Mouse (Mus musculus) liver, adult 2 months (tissue): ENCODE data around the gene Pifo. TPM values are rescaled to one million over a fixed set of nuclear protein-coding genes. Genes with fewer than 3 reads are reported as not detected.

Experiments
- DNase-seq: peaks from one replicate; pipeline ENCODE4 v3.0.0-alpha.2; 2011; ENCODE audit warnings: low read depth, low spot score; ENCODE audit errors: extremely low read depth
- H3K27ac ChIP-seq: fragments of 200-500 bp; replicated peaks from 2 replicates; pipeline ENCODE4 v1.5.1; 2012; ENCODE audit warnings: low read depth, mild to moderate bottlenecking, control low read depth, inconsistent platforms, low read length; ENCODE audit not compliant: insufficient read depth
- H3K27me3 ChIP-seq: fragments of 200-500 bp; 2 replicates; pipeline ENCODE4 v1.6.1; 2012; ENCODE audit warnings: mild to moderate bottlenecking, moderate library complexity, low read length, inconsistent platforms; ENCODE audit not compliant: control insufficient read depth, insufficient read depth
- H3K36me3 ChIP-seq: fragments of 200-500 bp; 2 replicates; pipeline ENCODE4 v1.6.1; 2012; ENCODE audit warnings: low read length, inconsistent platforms; ENCODE audit not compliant: control insufficient read depth, insufficient read depth
- H3K4me1 ChIP-seq: fragments of 200-500 bp; 2 replicates; pipeline ENCODE4 v1.6.1; 2011; ENCODE audit warnings: low read length; ENCODE audit not compliant: control insufficient read depth, insufficient read depth
- H3K4me3 ChIP-seq: fragments of 200-500 bp; 2 replicates; pipeline ENCODE4 v1.5.1; 2011; ENCODE audit warnings: low read depth, mild to moderate bottlenecking, control low read depth, low read length, moderate library complexity; ENCODE audit not compliant: insufficient read depth
- H3K79me2 ChIP-seq: fragments of 200-500 bp; 2 replicates; pipeline ENCODE4 v1.6.1; 2012; ENCODE audit warnings: inconsistent platforms, mild to moderate bottlenecking, low read length, moderate library complexity; ENCODE audit not compliant: control insufficient read depth, insufficient read depth
- H3K9ac ChIP-seq: fragments of 200-500 bp; 2 replicates; pipeline ENCODE4 v1.6.1; 2012; ENCODE audit warnings: low read depth, mild to moderate bottlenecking, control low read depth, inconsistent platforms, low read length
- CTCF ChIP-seq: fragments of 200-500 bp; IDR thresholded peaks from 2 replicates; pipeline ENCODE4 v1.5.1; 2011; ENCODE audit warnings: low read depth, low read length, control low read depth
- POLR2A ChIP-seq: fragments of 200-500 bp; IDR thresholded peaks from 2 replicates; pipeline ENCODE4 v1.6.1; 2011; ENCODE audit warnings: low read length, control low read depth; ENCODE audit not compliant: insufficient read depth; ENCODE audit errors: extremely low read depth
- WGBS: fragments of 180-500 bp; shearing (Covaris S2); methylation state at CpG from one replicate; pipeline ENCODE4 v1.1.7; 2018; 5-methylcytosine and 5-hydroxymethylcytosine counted together
- polyA plus RNA-seq: library from polyadenylated mRNA; depleted of rRNA; stranded (reverse); fragments of >200 nt; gene quantifications from 2 replicates; pipeline ENCODE4 v1.2.3, GENCODE M21; 2012; rRNA removed
- total RNA-seq: library from RNA; depleted of rRNA; stranded (reverse); fragments of >200 nt; gene quantifications from 2 replicates; pipeline ENCODE4 v1.2.3, GENCODE M21; 2014; rRNA removed

Pifo gene
- total and polyA plus RNA-seq, 2 experiments: not detected

GRCm38 (mm10) chr3:105959999-105960398 lies 54.4 kb downstream of the Pifo start, which contains the start of gene Atp5f1:
TSS of gene Atp5f1 (minus strand) at chr3:105960099.
- H3K4me1 ChIP-seq: peaks cover 14% of the 10 kb centered on the region
- 2% methylated on average over 6 of the region's 6 CpGs for WGBS
- H3K4me3 ChIP-seq: peak within 1 kb of the TSS; percentile 84
- peak within 1 kb of the TSS; percentile 91 for H3K9ac ChIP-seq
- H3K36me3 ChIP-seq: peaks cover 31% of the 10 kb centered on the region
- no peaks in the 10 kb centered on the region for H3K27me3 ChIP-seq
- TF ChIP-seq CTCF (no peak), POLR2A (no peak)
- peak within 1 kb of the TSS; percentile 89 for H3K27ac ChIP-seq
- peaks cover 20% of the 10 kb centered on the region; the same call in 1 of the 2 replicates for H3K79me2 ChIP-seq
- DNase-seq: no peak

GRCm38 (mm10) chr3:105959585-105959984 lies 54.9 kb downstream of the Pifo start:
- DNase-seq: peak; percentile 23
- H3K27ac ChIP-seq: peak overlapping the region; percentile 27
- peaks cover 31% of the 10 kb centered on the region for H3K36me3 ChIP-seq
- WGBS: under 1% methylated on average over 26 of the region's 26 CpGs
- peak overlapping the region; percentile 84 for H3K4me3 ChIP-seq
- H3K4me1 ChIP-seq: peaks cover 14% of the 10 kb centered on the region
- TF ChIP-seq POLR2A: no peak
- TF ChIP-seq CTCF: no peak
- peak overlapping the region; percentile 83 for H3K9ac ChIP-seq
- no peaks in the 10 kb centered on the region for H3K27me3 ChIP-seq
- peaks cover 20% of the 10 kb centered on the region; the same call in 1 of the 2 replicates for H3K79me2 ChIP-seq

GRCm38 (mm10) chr3:105958974-105959580 lies 55.4 kb downstream of the Pifo start, which contains the start of gene Wdr77:
TSS of gene Wdr77 (plus strand) at chr3:105959369.
- DNase-seq: peak; percentile 93
- Histone ChIP-seq H3K9ac (peak within 1 kb of the TSS; percentile 91), H3K4me1 (peaks cover 14% of the 10 kb centered on the region), H3K4me3 (peak within 1 kb of the TSS; percentile 84), H3K36me3 (peaks cover 30% of the 10 kb centered on the region), H3K27ac (peak within 1 kb of the TSS; percentile 89), H3K27me3 (no peaks in the 10 kb centered on the region), H3K79me2 (peaks cover 20% of the 10 kb centered on the region; the same call in 1 of the 2 replicates)
- under 1% methylated on average over 52 of the region's 52 CpGs for WGBS
- TF ChIP-seq CTCF: no peak
- peak; percentile 90 for TF ChIP-seq POLR2A

- 22% methylated on average over 5 of the region's 5 CpGs for WGBS
- TF ChIP-seq CTCF: no peak
- peaks cover 26% of the 10 kb centered on the region for H3K36me3 ChIP-seq
These were observed 56.2 kb downstream of the Pifo start for GRCm38 (mm10) chr3:105958204-105958603.

GRCm38 (mm10) chr3:105957235-105957634 lies 57.2 kb downstream of the Pifo start:
- WGBS: 93% methylated on average over 1 of the region's 1 CpGs
- DNase-seq: no peak
- Histone ChIP-seq H3K27me3 (no peaks in the 10 kb centered on the region), H3K9ac (no peak overlapping the region), H3K4me1 (peaks cover 14% of the 10 kb centered on the region), H3K36me3 (peaks cover 28% of the 10 kb centered on the region), H3K27ac (no peak overlapping the region), H3K79me2 (peaks cover 20% of the 10 kb centered on the region; the same call in 1 of the 2 replicates), H3K4me3 (no peak overlapping the region)
- TF ChIP-seq POLR2A: no peak
- TF ChIP-seq CTCF: peak; percentile 3; the same call in 1 of the 2 replicates

More at GRCm38 (mm10) chr3:105958204-105958603, 56.2 kb downstream of the Pifo start:
- no peak for DNase-seq
- Histone ChIP-seq H3K27ac (no peak overlapping the region; the same call in 1 of the 2 replicates), H3K4me1 (peaks cover 14% of the 10 kb centered on the region), H3K4me3 (peak overlapping the region; percentile 80), H3K27me3 (no peaks in the 10 kb centered on the region), H3K79me2 (peaks cover 20% of the 10 kb centered on the region; the same call in 1 of the 2 replicates), H3K9ac (peak overlapping the region; percentile 91)

- TF ChIP-seq CTCF (no peak), POLR2A (no peak)
- no peak overlapping the region for H3K27ac ChIP-seq
- no peak for DNase-seq
- H3K36me3 ChIP-seq: peaks cover 65% of the 10 kb centered on the region
- no peaks in the 10 kb centered on the region for H3K4me1 ChIP-seq
- H3K4me3 ChIP-seq: no peak overlapping the region
- no peaks in the 10 kb centered on the region for H3K27me3 ChIP-seq
- no peak overlapping the region for H3K9ac ChIP-seq
- 95% methylated on average over 7 of the region's 7 CpGs for WGBS
- H3K79me2 ChIP-seq: peaks cover 3% of the 10 kb centered on the region; the same call in 1 of the 2 replicates
These were observed 63.1 kb downstream of the Pifo start for GRCm38 (mm10) chr3:105951348-105951747.

Other genes with a start within 250 kb of the Pifo start
- 50.9 and 65.2 TPM in 2 replicates for gene Rap1a, start 213.3 kb downstream of the Pifo start, total RNA-seq
- gene Rap1a, start 213.3 kb downstream of the Pifo start, polyA plus RNA-seq: 8.7 and 10.0 TPM in 2 replicates
- 0.09 TPM in 1 of 2 replicates, not detected in the other for gene Adora3, start 143.8 kb downstream of the Pifo start, total RNA-seq
- gene Adora3, start 143.8 kb downstream of the Pifo start, polyA plus RNA-seq: 0.06 TPM in 1 of 2 replicates, not detected in the other
- gene Tmigd3, start 143.7 kb downstream of the Pifo start, total RNA-seq: 0.27 TPM in 1 of 2 replicates, not detected in the other
- gene Tmigd3, start 143.7 kb downstream of the Pifo start, polyA plus RNA-seq: 0.12 TPM in 1 of 2 replicates, not detected in the other
- gene I830077J02Rik, start 82.0 kb downstream of the Pifo start, total RNA-seq: 0.40 and 0.55 TPM in 2 replicates
- gene I830077J02Rik, start 82.0 kb downstream of the Pifo start, polyA plus RNA-seq: 0.39 and 0.54 TPM in 2 replicates
- 7.7 and 10.6 TPM in 2 replicates for gene Wdr77, start 55.3 kb downstream of the Pifo start, total RNA-seq
- gene Wdr77, start 55.3 kb downstream of the Pifo start, polyA plus RNA-seq: 24.1 and 30.1 TPM in 2 replicates
- 445 and 641 TPM in 2 replicates for gene Atp5f1, start 54.5 kb downstream of the Pifo start, total RNA-seq
- gene Atp5f1, start 54.5 kb downstream of the Pifo start, polyA plus RNA-seq: 237 and 247 TPM in 2 replicates
- gene Ovgp1, start 40.9 kb downstream of the Pifo start, total RNA-seq: 0.37 and 0.67 TPM in 2 replicates
- 0.21 and 0.34 TPM in 2 replicates for gene Ovgp1, start 40.9 kb downstream of the Pifo start, polyA plus RNA-seq
- not detected in 2 replicates for gene Chil5, start 18.2 kb upstream of the Pifo start, total RNA-seq
- not detected in 2 replicates for gene Chil5, start 18.2 kb upstream of the Pifo start, polyA plus RNA-seq
- not detected in 2 replicates for gene Chia1, start 98.6 kb upstream of the Pifo start, total RNA-seq
- gene Chia1, start 98.6 kb upstream of the Pifo start, polyA plus RNA-seq: not detected in 2 replicates
- gene Chil3, start 152.9 kb upstream of the Pifo start, total RNA-seq: 0.18 and 0.20 TPM in 2 replicates
- gene Chil3, start 152.9 kb upstream of the Pifo start, polyA plus RNA-seq: 0.05 and 0.09 TPM in 2 replicates
- gene Chil4, start 204.9 kb upstream of the Pifo start, total RNA-seq: 0.13 TPM in 1 of 2 replicates, not detected in the other
- not detected in 2 replicates for gene Chil4, start 204.9 kb upstream of the Pifo start, polyA plus RNA-seq